Mouse (Mus musculus) testis, postnatal 10 days (tissue): ENCODE data around the gene Col11a2.

Experiments
- DNase-seq: peaks from one replicate; pipeline ENCODE4 v3.0.0; 2021; ENCODE audit warnings: low spot score

The Col11a2 gene

GRCm38 (mm10) chr17:34026221-34026620 lies 13.0 kb upstream of the Col11a2 start:
- DNase-seq = no peak

GRCm38 (mm10) chr17:34026917-34027655 lies 12.2 kb upstream of the Col11a2 start:
- peak; percentile 48 for DNase-seq

- peak; percentile 95 for DNase-seq
Observed at GRCm38 (mm10) chr17:34027656-34028223, 11.5 kb upstream of the Col11a2 start, which contains the start of gene H2-Ke6. Gene H2-Ke6, minus strand, starts transcription at chr17:34028060.

- peak; percentile 46 for DNase-seq
Observed at GRCm38 (mm10) chr17:34028501-34029149, 10.6 kb upstream of the Col11a2 start.

GRCm38 (mm10) chr17:34029150-34029889 lies 9.9 kb upstream of the Col11a2 start:
- DNase-seq = no peak

GRCm38 (mm10) chr17:34029890-34030595 lies 9.2 kb upstream of the Col11a2 start:
- DNase-seq = peak; percentile 39

GRCm38 (mm10) chr17:34030861-34031326 lies 8.3 kb upstream of the Col11a2 start:
- DNase-seq = no peak

- DNase-seq = peak; percentile 99
Observed at GRCm38 (mm10) chr17:34031465-34032173, 7.6 kb upstream of the Col11a2 start, which contains the start of the genes Slc39a7 and Rxrb. Gene Slc39a7, minus strand, starts transcription at chr17:34031682. Gene Rxrb, plus strand, starts transcription at chr17:34031812.

GRCm38 (mm10) chr17:34032174-34032632 lies 7.0 kb upstream of the Col11a2 start:
- DNase-seq = peak; percentile 88

- DNase-seq = no peak
Observed at GRCm38 (mm10) chr17:34032806-34033205, 6.4 kb upstream of the Col11a2 start.

GRCm38 (mm10) chr17:34033441-34033840 lies 5.8 kb upstream of the Col11a2 start:
- DNase-seq = no peak

GRCm38 (mm10) chr17:34034064-34034463 lies 5.2 kb upstream of the Col11a2 start:
- peak; percentile 87 for DNase-seq

GRCm38 (mm10) chr17:34035517-34035916 lies 3.7 kb upstream of the Col11a2 start:
- DNase-seq = no peak

- DNase-seq = peak; percentile 76
Observed at GRCm38 (mm10) chr17:34036647-34037046, 2.6 kb upstream of the Col11a2 start.

GRCm38 (mm10) chr17:34037241-34037640 lies 2.0 kb upstream of the Col11a2 start:
- no peak for DNase-seq

- DNase-seq = peak; percentile 77
Observed at GRCm38 (mm10) chr17:34038440-34038839, 797 bp upstream of the Col11a2 start.

- no peak for DNase-seq
Observed at GRCm38 (mm10) chr17:34039562-34040450, 569 bp downstream of the Col11a2 start.

GRCm38 (mm10) chr17:34045941-34046340 lies 6.7 kb downstream of the Col11a2 start:
- DNase-seq = no peak

- DNase-seq = no peak
Observed at GRCm38 (mm10) chr17:34047404-34048050, 8.3 kb downstream of the Col11a2 start.
